In genomic region chr7:142334246-142334645, GRCm38 (mm10) we compare ENCODE assay signal across 8 mouse cellular contexts. TPM values are rescaled to one million over a fixed set of nuclear protein-coding genes. Genes with fewer than 3 reads are reported as not detected.
DNase-seq lines count a peak whose midpoint lies in the region; ATAC-seq lines count a peak whose summit lies in the region.

No protein-coding gene starts in this region.

- no peak overlapping the region for H3K9ac ChIP-seq in hindbrain, embryonic 14.5 days

- DNase-seq in Muller cell, postnatal 12 days (ENCODE audit: inconsistent ontology term), result peak; percentile 88
- DNase-seq in cerebellum, adult 9-11 months, result peak; percentile 87
- DNase-seq in frontal cortex, postnatal 10 days (ENCODE audit: low spot score in 2 of 2), result peak; percentile 68 to 86
- DNase-seq in hindbrain, embryonic 14.5 days (ENCODE audit: low spot score), result peak; percentile 96
- peak; percentile 84 for DNase-seq in layer of hippocampus, postnatal 36 days
- peak; percentile 94 for DNase-seq in lung, postnatal 36 days
- DNase-seq in right cerebral cortex, adult 18-20 months, result peak; percentile 84
- DNase-seq in urinary bladder, adult 2 months (ENCODE audit: low spot score), result peak; percentile 86

- no peaks in the 10 kb centered on the region for H3K4me1 ChIP-seq in hindbrain, embryonic 14.5 days (replicated peaks; ENCODE audit: control insufficient read depth, insufficient read depth, low read length)

- no peak overlapping the region for H3K4me2 ChIP-seq in hindbrain, embryonic 14.5 days (replicated peaks)

- H3K27me3 ChIP-seq in hindbrain, embryonic 14.5 days (ENCODE audit: control insufficient read depth, insufficient read depth, low read length), result no peaks in the 10 kb centered on the region

- WGBS in hindbrain, embryonic 14.5 days, result 5% methylated on average over 3 of the region's 3 CpGs

- H3K27ac ChIP-seq in hindbrain, embryonic 14.5 days, result no peak overlapping the region

- H3K4me3 ChIP-seq in hindbrain, embryonic 14.5 days (replicated peaks; ENCODE audit: low read length), result no peak overlapping the region

- ATAC-seq in hindbrain, embryonic 14.5 days (ENCODE audit: low FRiP score), result peak; percentile 89

- H3K36me3 ChIP-seq in hindbrain, embryonic 14.5 days (replicated peaks; ENCODE audit: control insufficient read depth, insufficient read depth), result no peaks in the 10 kb centered on the region

- H3K9me3 ChIP-seq in hindbrain, embryonic 14.5 days (ENCODE audit: control insufficient read depth, low read length), result no peaks in the 10 kb centered on the region

RNA-seq across cellular contexts. Expression of gene Krtap5-4, which starts 30.9 kb away (rescaled TPM):
- polyA plus RNA-seq in hindbrain, embryonic 14.5 days (2014; fragmentation: Nextera tagmentation; extraction: Ambion mirVana), result not detected in 2 replicates
- not detected for total RNA-seq in layer of hippocampus, postnatal 36 days (2021)
- not detected in 2 replicates for polyA plus RNA-seq in urinary bladder, adult 2 months (2012; rRNA removed)

RNA-seq across cellular contexts. Expression of gene Krtap5-1, which starts 37.3 kb away (rescaled TPM):
- not detected in 2 replicates for polyA plus RNA-seq in hindbrain, embryonic 14.5 days (2014; fragmentation: Nextera tagmentation; extraction: Ambion mirVana)
- not detected for total RNA-seq in layer of hippocampus, postnatal 36 days (2021)
- polyA plus RNA-seq in urinary bladder, adult 2 months (2012; rRNA removed), result not detected in 2 replicates

RNA-seq across cellular contexts. Expression of gene Ifitm10, which starts 39.3 kb away (rescaled TPM):
- 6.4 and 7.3 TPM in 2 replicates for polyA plus RNA-seq in hindbrain, embryonic 14.5 days (2014; fragmentation: Nextera tagmentation; extraction: Ambion mirVana)
- 10 to 100 TPM; 34.2 to 35.7 TPM for total RNA-seq in layer of hippocampus, postnatal 36 days (2021)
- 35.2 and 36.2 TPM in 2 replicates for polyA plus RNA-seq in urinary bladder, adult 2 months (2012; rRNA removed)

RNA-seq across cellular contexts. Expression of gene Gm49369, which starts 48.2 kb away (rescaled TPM):
- polyA plus RNA-seq in hindbrain, embryonic 14.5 days (2014; fragmentation: Nextera tagmentation; extraction: Ambion mirVana), result not detected in 2 replicates
- not detected for total RNA-seq in layer of hippocampus, postnatal 36 days (2021)
- 2.0 and 2.2 TPM in 2 replicates for polyA plus RNA-seq in urinary bladder, adult 2 months (2012; rRNA removed)

RNA-seq across cellular contexts. Expression of gene Ctsd, which starts 53.6 kb away (rescaled TPM):
- polyA plus RNA-seq in hindbrain, embryonic 14.5 days (2014; fragmentation: Nextera tagmentation; extraction: Ambion mirVana), result 313 and 325 TPM in 2 replicates
- total RNA-seq in layer of hippocampus, postnatal 36 days (2021), result 100 to 1,000 TPM; 289 to 292 TPM
- 836 and 938 TPM in 2 replicates for polyA plus RNA-seq in urinary bladder, adult 2 months (2012; rRNA removed)
